Comparison of ENCODE assay signal across 38 mouse cellular contexts in the genomic region with DNA sequence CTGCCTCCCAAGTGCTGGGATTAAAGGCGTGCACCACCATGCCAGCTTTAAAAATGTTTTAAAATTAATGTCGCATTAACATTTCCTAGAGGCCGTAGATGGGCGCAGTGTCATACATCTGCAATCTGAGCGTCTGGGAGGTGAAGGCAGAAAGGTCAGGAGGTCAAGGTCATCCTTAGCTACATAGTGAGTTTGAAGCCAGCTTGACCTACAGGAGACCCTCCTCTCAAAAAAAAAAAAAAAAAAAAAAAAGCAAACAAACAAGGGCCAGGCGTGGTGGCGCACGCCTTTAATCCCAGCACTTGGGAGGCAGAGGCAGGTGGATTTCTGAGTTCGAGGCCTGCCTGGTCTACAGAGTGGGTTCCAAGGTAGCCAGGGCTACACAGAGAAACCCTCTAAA. TPM values are rescaled to one million over a fixed set of nuclear protein-coding genes. Genes with fewer than 3 reads are reported as not detected.
"Had no signal": no experiment of that assay in that cellular context is flagged by ENCODE, and none has a peak within 500 bp of the region (broad histone marks: within the 10 kb centered on the region; RNA-seq: fewer than 3 reads in every experiment).

No protein-coding gene starts in this region.

- DNase-seq: left cerebral cortex, postnatal 4 days; liver, embryonic 13.5 days; liver, postnatal 0 days; lung, adult 18-20 months; lung, adult 2 months; lung, embryonic 14.5 days; lung, postnatal 10 days; lung, postnatal 14 days; lung, postnatal 36 days; midbrain, embryonic 14.5 days had no signal

- H3K9ac ChIP-seq: limb, embryonic 12.5 days; limb, embryonic 13.5 days; limb, embryonic 15.5 days; liver, embryonic 12.5 days; liver, embryonic 13.5 days; liver, embryonic 14.5 days; liver, embryonic 15.5 days; liver, postnatal 0 days; lung, embryonic 14.5 days; lung, embryonic 15.5 days; midbrain, embryonic 12.5 days; midbrain, embryonic 13.5 days; midbrain, embryonic 15.5 days; neural tube, embryonic 12.5 days; neural tube, embryonic 13.5 days had no signal

- H3K9me3 ChIP-seq: limb, embryonic 10.5 days; limb, embryonic 12.5 days; limb, embryonic 13.5 days; limb, embryonic 15.5 days; liver, embryonic 12.5 days; liver, embryonic 13.5 days; liver, embryonic 15.5 days; lung, embryonic 15.5 days; megakaryocyte, embryonic 14.5 days; midbrain, embryonic 10.5 days; midbrain, embryonic 12.5 days; midbrain, embryonic 13.5 days; midbrain, embryonic 15.5 days; neural tube, embryonic 12.5 days; neural tube, embryonic 13.5 days had no signal

- H3K4me2 ChIP-seq: limb, embryonic 12.5 days; limb, embryonic 13.5 days; limb, embryonic 15.5 days; liver, embryonic 11.5 days; liver, embryonic 12.5 days; liver, embryonic 13.5 days; liver, embryonic 15.5 days; lung, embryonic 14.5 days; lung, embryonic 15.5 days; midbrain, embryonic 11.5 days; midbrain, embryonic 12.5 days; midbrain, embryonic 13.5 days; midbrain, embryonic 15.5 days; neural tube, embryonic 12.5 days; neural tube, embryonic 13.5 days had no signal

- H3K4me1 ChIP-seq: limb, embryonic 13.5 days; limb, embryonic 15.5 days; liver, embryonic 12.5 days; liver, embryonic 13.5 days; liver, embryonic 15.5 days; lung, embryonic 15.5 days; megakaryocyte, embryonic 14.5 days had no signal

- H3K4me3 ChIP-seq: limb, embryonic 10.5 days; limb, embryonic 12.5 days; limb, embryonic 13.5 days; limb, embryonic 15.5 days; liver, embryonic 12.5 days; liver, embryonic 13.5 days; liver, embryonic 15.5 days; lung, embryonic 15.5 days; megakaryocyte, embryonic 14.5 days; midbrain, embryonic 10.5 days; midbrain, embryonic 12.5 days; midbrain, embryonic 13.5 days; midbrain, embryonic 15.5 days; myocyte; neural tube, embryonic 12.5 days; neural tube, embryonic 13.5 days had no signal

- H3K27ac ChIP-seq: limb, embryonic 10.5 days; limb, embryonic 12.5 days; limb, embryonic 13.5 days; limb, embryonic 15.5 days; liver, embryonic 12.5 days; liver, embryonic 13.5 days; liver, embryonic 14.5 days; liver, embryonic 15.5 days; lung, embryonic 15.5 days; macrophage; midbrain, embryonic 10.5 days; midbrain, embryonic 12.5 days; midbrain, embryonic 13.5 days; midbrain, embryonic 15.5 days; neural tube, embryonic 12.5 days; neural tube, embryonic 13.5 days had no signal

- ATAC-seq: liver, embryonic 12.5 days; liver, postnatal 0 days; lung, postnatal 0 days; midbrain, embryonic 13.5 days; midbrain, embryonic 15.5 days; midbrain, embryonic 16.5 days had no signal

- H3K27me3 ChIP-seq: limb, embryonic 12.5 days; limb, embryonic 13.5 days; limb, embryonic 15.5 days; liver, embryonic 12.5 days; liver, embryonic 13.5 days; liver, embryonic 15.5 days; lung, embryonic 15.5 days; midbrain, embryonic 12.5 days; midbrain, embryonic 15.5 days; neural tube, embryonic 12.5 days; neural tube, embryonic 13.5 days had no signal

- H3K36me3 ChIP-seq: limb, embryonic 10.5 days; limb, embryonic 12.5 days; limb, embryonic 13.5 days; limb, embryonic 15.5 days; liver, embryonic 12.5 days; liver, embryonic 13.5 days; liver, embryonic 15.5 days; lung, embryonic 15.5 days; midbrain, embryonic 10.5 days; midbrain, embryonic 12.5 days; midbrain, embryonic 13.5 days; midbrain, embryonic 15.5 days; neural tube, embryonic 12.5 days; neural tube, embryonic 13.5 days had no signal

RNA-seq across cellular contexts. Expression of gene Sall4, which starts 18.4 kb away (rescaled TPM):
- total RNA-seq: left cerebral cortex, postnatal 14 days; left cerebral cortex, postnatal 4 days; liver, adult 2 months; megakaryocyte progenitor cell, adult 5-6 weeks; megakaryocyte, adult 5-6 weeks; megakaryocyte-erythroid progenitor cell, adult 5-6 weeks; monocyte, adult 5-6 weeks had no signal
- polyA plus RNA-seq: liver, adult 2 months; lung, adult 2 months; lung, embryonic 16.5 days; lung, postnatal 0 days; macrophage; myocyte had no signal

RNA-seq across cellular contexts. Expression of gene Atp9a, which starts 44.0 kb away (rescaled TPM):
- total RNA-seq: megakaryocyte-erythroid progenitor cell, adult 5-6 weeks had no signal
